Mouse (Mus musculus) MEL (cell line): Measurements from ENCODE around the gene Scd3.
A peak's percentile ranks its signal among the peaks of the same experiment; 100 is the strongest.

ENCODE experiments used
- CTCF ChIP-seq, 3 experiments: IDR thresholded peaks in 2 of 3; conservative IDR thresholded peaks in 1 of 3; 2 replicates each; pipeline ENCODE4 v1.5.1; 2011 to 2012; ENCODE audit warnings: low read length in 3 of 3, low read depth in 2 of 3, mild to moderate bottlenecking in 2 of 3, improper control_type of control experiment in 1 of 3, inconsistent platforms in 1 of 3, mixed read lengths in 1 of 3, moderate library complexity in 1 of 3; ENCODE audit not compliant: control insufficient read depth in 1 of 3, insufficient read depth in 1 of 3, poor library complexity in 1 of 3, severe bottlenecking in 1 of 3
- GATA1 ChIP-seq: IDR thresholded peaks from 2 replicates; pipeline ENCODE4 v1.6.1; 2011; ENCODE audit warnings: low read depth, low read length, improper control_type of control experiment
- HCFC1 ChIP-seq: IDR thresholded peaks from 2 replicates; pipeline ENCODE4 v1.6.1; 2012; ENCODE audit warnings: low read depth, mild to moderate bottlenecking, inconsistent platforms, low read length, improper control_type of control experiment, moderate library complexity
- NELFE ChIP-seq: IDR thresholded peaks from 2 replicates; pipeline ENCODE4 v1.6.1; 2011; ENCODE audit warnings: low read depth, low read length, improper control_type of control experiment
- POLR2AphosphoS2 ChIP-seq: IDR thresholded peaks from 2 replicates; pipeline ENCODE4 v1.6.1; 2011; ENCODE audit warnings: low read length, improper control_type of control experiment

GRCm38 (mm10) chr19:44183968-44184367 is 19.1 kb upstream of the Scd3 start:
- TF ChIP-seq CTCF (IDR thresholded peaks at IDR 0.05 in 2 of 3, conservative IDR thresholded peaks at IDR 0.05 in 1 of 3; ENCODE audit: control insufficient read depth in 1 of 3, insufficient read depth in 1 of 3, low read depth in 2 of 3, low read length in 3 of 3, poor library complexity in 1 of 3, severe bottlenecking in 1 of 3) (no peak), NELFE (no peak), HCFC1 (no peak), POLR2AphosphoS2 (no peak), GATA1 (peak; percentile 66)
